Mouse (Mus musculus) liver, adult 2 months (tissue): ENCODE results near the gene Creb3l2. TPM values are rescaled to one million over a fixed set of nuclear protein-coding genes. Genes with fewer than 3 reads are reported as not detected.
A peak's percentile ranks its signal among the peaks of the same experiment; 100 is the strongest.

ENCODE experiments used
- DNase-seq: peaks from one replicate; pipeline ENCODE4 v3.0.0-alpha.2; 2011; ENCODE audit warnings: low read depth, low spot score; ENCODE audit errors: extremely low read depth
- H3K27ac ChIP-seq: fragments of 200-500 bp; replicated peaks from 2 replicates; pipeline ENCODE4 v1.5.1; 2012; ENCODE audit warnings: low read depth, mild to moderate bottlenecking, control low read depth, inconsistent platforms, low read length; ENCODE audit not compliant: insufficient read depth
- H3K27me3 ChIP-seq: fragments of 200-500 bp; 2 replicates; pipeline ENCODE4 v1.6.1; 2012; ENCODE audit warnings: mild to moderate bottlenecking, moderate library complexity, low read length, inconsistent platforms; ENCODE audit not compliant: control insufficient read depth, insufficient read depth
- H3K36me3 ChIP-seq: fragments of 200-500 bp; 2 replicates; pipeline ENCODE4 v1.6.1; 2012; ENCODE audit warnings: low read length, inconsistent platforms; ENCODE audit not compliant: control insufficient read depth, insufficient read depth
- H3K4me1 ChIP-seq: fragments of 200-500 bp; 2 replicates; pipeline ENCODE4 v1.6.1; 2011; ENCODE audit warnings: low read length; ENCODE audit not compliant: control insufficient read depth, insufficient read depth
- H3K4me3 ChIP-seq: fragments of 200-500 bp; 2 replicates; pipeline ENCODE4 v1.5.1; 2011; ENCODE audit warnings: low read depth, mild to moderate bottlenecking, control low read depth, low read length, moderate library complexity; ENCODE audit not compliant: insufficient read depth
- H3K79me2 ChIP-seq: fragments of 200-500 bp; 2 replicates; pipeline ENCODE4 v1.6.1; 2012; ENCODE audit warnings: inconsistent platforms, mild to moderate bottlenecking, low read length, moderate library complexity; ENCODE audit not compliant: control insufficient read depth, insufficient read depth
- H3K9ac ChIP-seq: fragments of 200-500 bp; 2 replicates; pipeline ENCODE4 v1.6.1; 2012; ENCODE audit warnings: low read depth, mild to moderate bottlenecking, control low read depth, inconsistent platforms, low read length
- CTCF ChIP-seq: fragments of 200-500 bp; IDR thresholded peaks from 2 replicates; pipeline ENCODE4 v1.5.1; 2011; ENCODE audit warnings: low read depth, low read length, control low read depth
- POLR2A ChIP-seq: fragments of 200-500 bp; IDR thresholded peaks from 2 replicates; pipeline ENCODE4 v1.6.1; 2011; ENCODE audit warnings: low read length, control low read depth; ENCODE audit not compliant: insufficient read depth; ENCODE audit errors: extremely low read depth
- WGBS: fragments of 180-500 bp; shearing (Covaris S2); methylation state at CpG from one replicate; pipeline ENCODE4 v1.1.7; 2018; 5-methylcytosine and 5-hydroxymethylcytosine counted together
- polyA plus RNA-seq: library from polyadenylated mRNA; depleted of rRNA; stranded (reverse); fragments of >200 nt; gene quantifications from 2 replicates; pipeline ENCODE4 v1.2.3, GENCODE M21; 2012
- total RNA-seq: library from RNA; depleted of rRNA; stranded (reverse); fragments of >200 nt; gene quantifications from 2 replicates; pipeline ENCODE4 v1.2.3, GENCODE M21; 2014

Creb3l2 gene
- total and polyA plus RNA-seq, 2 experiments = 2.7 to 6.6 TPM

- H3K9ac ChIP-seq = no peak overlapping the region
- H3K4me1 ChIP-seq = peaks cover 1% of the 10 kb centered on the region
- H3K27ac ChIP-seq = no peak overlapping the region
- no peaks in the 10 kb centered on the region for H3K79me2 ChIP-seq
- no peak overlapping the region for H3K4me3 ChIP-seq
- 20% methylated on average over 10 of the region's 10 CpGs for WGBS
- H3K27me3 ChIP-seq = no peaks in the 10 kb centered on the region
- TF ChIP-seq CTCF (peak; percentile 47; the same call in 1 of the 2 replicates), POLR2A (no peak)
- peak; percentile 50 for DNase-seq
- no peaks in the 10 kb centered on the region for H3K36me3 ChIP-seq
Measured at GRCm38 (mm10) chr6:37447704-37448466, 5.9 kb upstream of the Creb3l2 start.

GRCm38 (mm10) chr6:37442781-37443180 lies 835 bp upstream of the Creb3l2 start:
- 39% methylated on average over 4 of the region's 4 CpGs for WGBS
- Histone ChIP-seq H3K79me2 (peaks cover 23% of the 10 kb centered on the region; the same call in 1 of the 2 replicates), H3K36me3 (0 out of 2 replicates have a peak, but pooled peaks cover 3% of the 10 kb centered on the region), H3K27ac (no peak overlapping the region), H3K9ac (peak overlapping the region; percentile 6; the same call in 1 of the 2 replicates), H3K4me1 (peaks cover 7% of the 10 kb centered on the region; the same call in 1 of the 2 replicates), H3K27me3 (no peaks in the 10 kb centered on the region), H3K4me3 (no peak overlapping the region)
- no peak for DNase-seq
- TF ChIP-seq CTCF (no peak), POLR2A (no peak)

GRCm38 (mm10) chr6:37441251-37442011 lies 515 bp downstream of the Creb3l2 start:
- H3K79me2 ChIP-seq = peaks cover 26% of the 10 kb centered on the region
- H3K36me3 ChIP-seq = 0 out of 2 replicates have a peak, but pooled peaks cover 3% of the 10 kb centered on the region
- H3K4me3 ChIP-seq = peak overlapping the region; percentile 69
- H3K4me1 ChIP-seq = peaks cover 10% of the 10 kb centered on the region; the same call in 1 of the 2 replicates
- DNase-seq = peak; percentile 59
- no peaks in the 10 kb centered on the region for H3K27me3 ChIP-seq
- H3K27ac ChIP-seq = peak overlapping the region; percentile 72
- H3K9ac ChIP-seq = peak overlapping the region; percentile 85
- TF ChIP-seq POLR2A (no peak), CTCF (no peak)
- under 1% methylated on average over 40 of the region's 40 CpGs for WGBS

GRCm38 (mm10) chr6:37440491-37441250 lies 1.3 kb downstream of the Creb3l2 start:
- Histone ChIP-seq H3K9ac (peak overlapping the region; percentile 51), H3K79me2 (peaks cover 26% of the 10 kb centered on the region), H3K4me3 (peak overlapping the region; percentile 69), H3K27me3 (no peaks in the 10 kb centered on the region), H3K4me1 (peaks cover 10% of the 10 kb centered on the region; the same call in 1 of the 2 replicates), H3K27ac (peak overlapping the region; percentile 50), H3K36me3 (0 out of 2 replicates have a peak, but pooled peaks cover 3% of the 10 kb centered on the region)
- peak; percentile 41 for DNase-seq
- TF ChIP-seq CTCF = no peak
- TF ChIP-seq POLR2A = no peak
- 2% methylated on average over 12 of the region's 12 CpGs for WGBS

GRCm38 (mm10) chr6:37439676-37440490 lies 2.1 kb downstream of the Creb3l2 start:
- Histone ChIP-seq H3K9ac (peak overlapping the region; percentile 51), H3K79me2 (peaks cover 29% of the 10 kb centered on the region), H3K4me1 (peaks cover 14% of the 10 kb centered on the region), H3K36me3 (0 out of 2 replicates have a peak, but pooled peaks cover 3% of the 10 kb centered on the region), H3K4me3 (peak overlapping the region; percentile 69; the same call in 1 of the 2 replicates), H3K27ac (peak overlapping the region; percentile 50), H3K27me3 (no peaks in the 10 kb centered on the region)
- TF ChIP-seq POLR2A (no peak), CTCF (no peak)
- DNase-seq = no peak
- 49% methylated on average over 13 of the region's 13 CpGs for WGBS
